Mouse (Mus musculus) heart, embryonic 13.5 days (tissue): Measurements from ENCODE around the gene Mapkapk2. TPM values are rescaled to one million over a fixed set of nuclear protein-coding genes. Genes with fewer than 3 reads are reported as not detected.
"Not testable (repeated sequence)": the region's sequence is repeated elsewhere in the genome, so short reads cannot be mapped to it uniquely, and the experiment has no call there.

Source experiments
- ATAC-seq: fragments of 200-750 bp; cut with Nextera tagmentation; 2 replicates; pipeline ENCODE4 v1.8.0; 2017; ENCODE audit warnings: moderate TSS enrichment; ENCODE audit not compliant: insufficient number of reproducible peaks, low FRiP score, low TSS enrichment; ENCODE audit errors: extremely low read depth
- H3K27ac ChIP-seq: fragments of 300-500 bp; sonication (generic); replicated peaks from 2 replicates; pipeline ENCODE4 v1.5.1; 2015; ENCODE audit warnings: moderate library complexity, mild to moderate bottlenecking, inconsistent platforms
- H3K27me3 ChIP-seq: fragments of 300-500 bp; sonication (generic); replicated peaks from 2 replicates; pipeline ENCODE4 v1.6.1; 2015; ENCODE audit warnings: mild to moderate bottlenecking, inconsistent platforms
- H3K36me3 ChIP-seq: fragments of 300-500 bp; sonication (generic); 2 replicates; pipeline ENCODE4 v1.6.1; 2015; ENCODE audit warnings: mild to moderate bottlenecking, inconsistent platforms
- H3K4me1 ChIP-seq: fragments of 300-500 bp; sonication (generic); 2 replicates; pipeline ENCODE4 v1.6.1; 2015; ENCODE audit warnings: inconsistent platforms
- H3K4me2 ChIP-seq: fragments of 300-500 bp; sonication (generic); 2 replicates; pipeline ENCODE4 v1.6.1; 2015; ENCODE audit warnings: inconsistent platforms, mild to moderate bottlenecking, moderate library complexity
- H3K4me3 ChIP-seq: fragments of 300-500 bp; sonication (generic); 2 replicates; pipeline ENCODE4 v1.5.1; 2015; ENCODE audit warnings: moderate library complexity, mild to moderate bottlenecking, inconsistent platforms
- H3K9ac ChIP-seq: fragments of 300-500 bp; sonication (generic); 2 replicates; pipeline ENCODE4 v1.6.1; 2015; ENCODE audit warnings: inconsistent platforms, mild to moderate bottlenecking, moderate library complexity
- H3K9me3 ChIP-seq: fragments of 300-500 bp; sonication (generic); 2 replicates; pipeline ENCODE4 v1.6.1; 2016; ENCODE audit warnings: inconsistent platforms
- WGBS: fragments of 180-500 bp; shearing (Covaris S2); methylation state at CpG from one replicate; pipeline ENCODE4 v1.1.7; 2015; ENCODE audit warnings: mixed read lengths; 5-methylcytosine and 5-hydroxymethylcytosine counted together
- polyA plus RNA-seq: library from polyadenylated mRNA; unstranded; fragments of >200 nt; fragmentation: Nextera tagmentation; extraction: Ambion mirVana; gene quantifications from 2 replicates; pipeline ENCODE4 v1.2.1, GENCODE M21; 2015

Mapkapk2 gene
- polyA plus RNA-seq, 1 experiment from 2014 or later: 62.0 TPM

DNA sequence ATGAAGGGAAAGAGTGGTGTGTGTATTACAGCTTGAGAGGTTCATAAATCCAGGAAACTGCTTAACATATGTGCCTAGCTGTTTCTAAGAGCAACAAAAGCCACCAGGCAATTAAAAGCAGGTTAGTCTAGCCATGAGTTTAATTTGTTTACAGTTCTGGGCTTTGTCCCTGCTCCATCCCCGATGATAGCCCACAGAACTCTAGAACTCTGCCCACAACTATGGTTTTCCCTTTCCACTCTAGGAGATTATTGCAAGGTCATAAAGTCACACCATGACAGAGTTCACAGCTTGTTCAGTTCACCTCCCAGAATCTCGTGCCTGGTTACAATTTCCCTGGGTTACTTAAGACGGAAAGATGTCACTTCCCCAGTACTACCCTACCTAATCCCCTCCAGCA, 66.4 kb downstream of the Mapkapk2 start:
- Histone ChIP-seq H3K4me2 (no peak overlapping the region), H3K27ac (no peak overlapping the region), H3K9me3 (no peaks in the 10 kb centered on the region), H3K36me3 (no peaks in the 10 kb centered on the region), H3K4me1 (peaks cover 7% of the 10 kb centered on the region; the same call in 1 of the 2 replicates), H3K9ac (no peak overlapping the region), H3K4me3 (no peak overlapping the region), H3K27me3 (no peaks in the 10 kb centered on the region)
- WGBS: 49% methylated on average over 3 of the region's 3 CpGs
- ATAC-seq: no peak

DNA sequence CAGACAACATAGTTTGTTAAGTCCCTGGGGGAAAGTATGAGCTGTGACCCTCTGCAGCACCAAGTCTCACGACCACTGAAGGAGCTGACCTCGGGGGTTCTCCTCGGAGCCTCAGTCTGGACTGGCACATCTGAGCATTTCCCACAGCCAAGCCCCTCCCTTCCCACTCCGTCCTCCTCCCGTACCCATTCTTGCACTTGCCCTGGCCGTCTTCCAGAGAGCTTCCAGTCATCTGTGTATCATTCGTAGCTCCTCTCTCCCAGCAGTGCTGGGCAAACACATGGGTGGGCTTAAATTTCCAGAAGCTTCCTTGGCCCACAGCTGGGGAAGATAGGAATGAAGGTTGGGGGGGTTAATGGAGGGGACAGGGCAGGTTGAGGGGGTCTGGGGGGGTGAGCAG, 67.4 kb downstream of the Mapkapk2 start:
- no peak for ATAC-seq
- Histone ChIP-seq H3K36me3 (no peaks in the 10 kb centered on the region), H3K4me2 (no peak overlapping the region), H3K4me3 (no peak overlapping the region), H3K9me3 (no peaks in the 10 kb centered on the region), H3K9ac (no peak overlapping the region), H3K4me1 (peaks cover 7% of the 10 kb centered on the region; the same call in 1 of the 2 replicates), H3K27ac (no peak overlapping the region), H3K27me3 (no peaks in the 10 kb centered on the region)
- 43% methylated on average over 7 of the region's 7 CpGs for WGBS

DNA sequence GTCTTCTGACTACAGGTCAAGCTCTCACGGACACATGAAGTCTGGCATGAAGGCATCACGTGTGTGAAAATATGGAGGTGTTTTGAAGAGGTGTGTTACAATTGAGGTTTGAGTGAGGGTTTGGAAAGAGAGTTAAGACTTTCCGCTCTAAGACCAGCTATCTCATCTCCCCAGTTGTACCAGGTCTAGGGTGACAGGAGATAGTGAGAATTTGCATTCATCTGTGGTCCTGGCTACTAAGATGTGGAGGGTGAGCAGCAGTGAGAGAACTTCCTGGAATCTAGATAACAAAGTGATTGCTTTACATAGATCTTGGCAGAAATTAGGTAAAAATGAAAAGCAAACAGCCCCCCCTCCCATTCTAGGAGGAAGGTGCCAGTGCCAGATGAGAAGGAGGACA, 68.4 kb downstream of the Mapkapk2 start:
- Histone ChIP-seq H3K36me3 (no peaks in the 10 kb centered on the region), H3K4me1 (peaks cover 7% of the 10 kb centered on the region; the same call in 1 of the 2 replicates), H3K27ac (no peak overlapping the region), H3K9ac (no peak overlapping the region), H3K27me3 (no peaks in the 10 kb centered on the region), H3K4me2 (no peak overlapping the region), H3K9me3 (no peaks in the 10 kb centered on the region), H3K4me3 (no peak overlapping the region)
- 72% methylated on average over 3 of the region's 3 CpGs for WGBS
- ATAC-seq: no peak

DNA sequence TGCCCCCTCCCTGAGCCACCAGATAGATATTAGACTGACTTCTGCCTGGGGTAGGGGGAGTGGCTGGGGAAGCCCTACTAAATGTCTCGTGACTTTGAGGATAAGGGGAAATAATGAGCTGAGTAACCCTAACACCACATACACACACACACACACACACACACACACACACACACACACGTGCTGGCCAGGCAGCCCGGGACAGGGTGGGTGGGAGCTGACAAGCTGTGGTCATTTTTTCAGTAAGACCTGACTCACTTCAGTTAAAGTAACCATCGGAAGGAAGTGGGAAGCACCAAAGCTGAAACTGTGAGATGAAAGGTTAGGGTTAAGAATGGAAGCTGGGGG, 71.8 kb downstream of the Mapkapk2 start:
- peaks cover 11% of the 10 kb centered on the region; the same call in 1 of the 2 replicates for H3K4me1 ChIP-seq
- H3K4me3 ChIP-seq: no peak overlapping the region
- H3K36me3 ChIP-seq: no peaks in the 10 kb centered on the region
- no peak overlapping the region for H3K9ac ChIP-seq
- WGBS: 62% methylated on average over 4 of the region's 4 CpGs
- no peak for ATAC-seq
- peaks cover 15% of the 10 kb centered on the region; the same call in 1 of the 2 replicates for H3K27me3 ChIP-seq
- no peak overlapping the region for H3K27ac ChIP-seq
- no peaks in the 10 kb centered on the region for H3K9me3 ChIP-seq
- no peak overlapping the region for H3K4me2 ChIP-seq

DNA sequence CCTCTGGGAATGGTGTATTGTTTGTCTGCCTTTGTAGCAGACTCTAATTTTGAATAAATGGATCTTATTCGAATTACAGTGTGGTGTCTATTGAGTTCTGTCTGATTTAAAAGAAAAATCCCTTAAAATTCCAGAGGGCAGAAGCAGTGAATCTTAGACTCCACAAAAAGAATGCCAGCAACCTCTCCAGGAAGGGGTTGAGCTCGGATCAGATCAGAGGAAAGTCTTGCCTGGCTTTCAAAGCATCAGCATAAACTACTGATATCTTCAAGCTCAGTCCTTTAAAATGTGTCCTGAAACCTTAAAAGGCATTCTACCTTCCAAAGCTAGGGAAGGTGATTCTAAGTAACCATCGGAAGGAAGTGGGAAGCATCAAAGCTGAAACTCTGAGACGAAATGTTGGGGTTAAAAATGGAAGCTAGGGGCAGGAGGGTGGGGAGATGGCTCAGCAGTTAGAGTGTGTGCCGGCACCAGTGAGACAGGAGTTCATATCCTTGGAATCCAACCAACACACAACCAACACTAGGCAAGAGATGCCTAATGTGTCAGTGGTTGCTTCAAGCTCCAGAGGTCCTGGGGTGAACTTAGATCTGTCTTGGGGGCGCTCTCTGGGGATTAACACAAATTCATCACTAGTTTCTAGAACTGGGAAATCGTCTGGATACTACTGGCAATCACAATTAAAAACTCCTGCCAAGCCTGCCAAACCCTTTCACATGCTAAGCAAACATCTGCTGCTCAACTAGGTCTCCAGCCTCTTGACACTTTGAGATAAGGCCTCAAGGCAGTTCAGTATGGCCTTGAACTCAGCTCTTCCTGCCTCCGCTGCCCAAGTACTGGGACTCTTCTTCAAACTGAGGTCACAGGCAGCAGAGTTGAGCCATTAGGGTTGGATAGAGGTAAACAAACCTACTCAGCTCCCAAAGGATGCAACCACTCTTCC, 72.5 kb downstream of the Mapkapk2 start:
- ATAC-seq: no peak

DNA sequence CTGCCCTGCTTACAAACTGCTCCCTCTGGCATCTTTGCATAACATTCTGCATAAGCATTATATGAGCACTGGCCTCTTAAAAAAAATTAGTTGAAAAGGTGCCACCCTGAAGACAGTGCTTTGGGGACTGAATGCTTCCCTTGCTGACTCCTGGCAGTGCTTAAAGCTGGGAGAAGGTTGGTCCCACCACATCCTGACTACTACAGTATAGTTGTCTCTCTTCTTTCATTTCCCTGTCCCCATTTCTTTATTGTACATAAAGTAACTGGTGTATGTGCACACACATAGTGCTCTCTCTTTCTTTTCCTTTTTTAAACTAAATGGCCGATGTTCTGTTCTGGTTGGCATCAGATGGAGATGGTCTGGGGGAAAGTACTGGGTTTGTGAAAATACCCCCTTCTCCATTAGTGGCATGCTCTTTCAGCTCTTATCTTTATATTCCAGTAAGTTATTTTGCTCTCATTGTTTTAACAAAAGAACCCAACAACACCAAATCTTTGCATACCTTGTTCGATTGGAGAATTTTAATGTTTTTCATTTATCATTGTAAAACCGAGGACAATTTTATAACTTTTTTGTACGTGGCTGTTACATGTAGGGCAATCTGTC, 74.3 kb downstream of the Mapkapk2 start:
- not testable (repeated sequence) for ATAC-seq, H3K9ac ChIP-seq, H3K36me3 ChIP-seq, H3K27ac ChIP-seq, H3K9me3 ChIP-seq, H3K4me3 ChIP-seq, H3K4me1 ChIP-seq, H3K4me2 ChIP-seq
- H3K27me3 ChIP-seq: peaks cover 28% of the 10 kb centered on the region
- 72% methylated on average over 4 of the region's 4 CpGs for WGBS

More for the DNA sequence above, 72.5 kb downstream of the Mapkapk2 start:
- no peaks in the 10 kb centered on the region for H3K9me3 ChIP-seq
- no peak overlapping the region for H3K9ac ChIP-seq
- H3K4me1 ChIP-seq: peaks cover 6% of the 10 kb centered on the region; the same call in 1 of the 2 replicates
- peaks cover 15% of the 10 kb centered on the region; the same call in 1 of the 2 replicates for H3K27me3 ChIP-seq
- no peak overlapping the region for H3K4me2 ChIP-seq
- WGBS: 63% methylated on average over 8 of the region's 8 CpGs
- H3K36me3 ChIP-seq: no peaks in the 10 kb centered on the region
- H3K27ac ChIP-seq: no peak overlapping the region
- no peak overlapping the region for H3K4me3 ChIP-seq

DNA sequence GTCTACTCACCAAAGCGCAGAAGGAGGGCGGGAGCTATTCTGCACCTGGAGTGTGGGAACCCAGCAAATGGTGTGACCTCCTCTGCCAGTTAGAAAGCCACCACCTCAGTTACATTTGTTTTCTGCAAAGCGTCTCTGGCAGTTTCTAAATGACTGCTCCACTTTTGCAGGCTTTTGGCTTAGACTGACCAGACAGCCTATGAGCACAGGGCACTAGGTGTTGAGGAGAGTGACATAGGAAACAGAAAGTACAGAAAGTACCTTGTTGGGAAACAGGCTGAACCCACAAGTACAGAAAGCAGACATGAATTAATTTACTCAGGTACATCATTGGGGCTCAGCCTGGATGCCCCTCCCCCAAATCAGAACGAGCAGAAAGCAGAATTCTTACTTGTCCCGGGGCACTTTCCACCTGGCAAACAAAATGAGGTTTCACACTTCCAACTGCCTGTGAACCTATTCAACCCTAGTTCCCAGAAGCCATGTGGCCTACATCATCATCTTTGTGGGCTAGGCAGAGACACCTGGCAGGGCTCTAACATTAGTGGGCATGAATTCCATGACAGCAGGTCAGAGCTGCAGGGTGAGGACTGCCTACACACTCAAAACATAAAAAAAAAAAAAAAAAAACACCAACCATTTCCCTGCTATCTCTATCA, 74.9 kb downstream of the Mapkapk2 start:
- H3K9me3 ChIP-seq: no peaks in the 10 kb centered on the region
- ATAC-seq: no peak
- H3K9ac ChIP-seq: no peak overlapping the region
- no peak overlapping the region for H3K4me3 ChIP-seq
- no peak overlapping the region for H3K4me2 ChIP-seq
- 49% methylated on average over 5 of the region's 5 CpGs for WGBS
- no peaks in the 10 kb centered on the region for H3K36me3 ChIP-seq
- peaks cover 28% of the 10 kb centered on the region for H3K27me3 ChIP-seq
- H3K27ac ChIP-seq: no peak overlapping the region
- H3K4me1 ChIP-seq: 0 out of 2 replicates have a peak, but pooled peaks cover 5% of the 10 kb centered on the region

DNA sequence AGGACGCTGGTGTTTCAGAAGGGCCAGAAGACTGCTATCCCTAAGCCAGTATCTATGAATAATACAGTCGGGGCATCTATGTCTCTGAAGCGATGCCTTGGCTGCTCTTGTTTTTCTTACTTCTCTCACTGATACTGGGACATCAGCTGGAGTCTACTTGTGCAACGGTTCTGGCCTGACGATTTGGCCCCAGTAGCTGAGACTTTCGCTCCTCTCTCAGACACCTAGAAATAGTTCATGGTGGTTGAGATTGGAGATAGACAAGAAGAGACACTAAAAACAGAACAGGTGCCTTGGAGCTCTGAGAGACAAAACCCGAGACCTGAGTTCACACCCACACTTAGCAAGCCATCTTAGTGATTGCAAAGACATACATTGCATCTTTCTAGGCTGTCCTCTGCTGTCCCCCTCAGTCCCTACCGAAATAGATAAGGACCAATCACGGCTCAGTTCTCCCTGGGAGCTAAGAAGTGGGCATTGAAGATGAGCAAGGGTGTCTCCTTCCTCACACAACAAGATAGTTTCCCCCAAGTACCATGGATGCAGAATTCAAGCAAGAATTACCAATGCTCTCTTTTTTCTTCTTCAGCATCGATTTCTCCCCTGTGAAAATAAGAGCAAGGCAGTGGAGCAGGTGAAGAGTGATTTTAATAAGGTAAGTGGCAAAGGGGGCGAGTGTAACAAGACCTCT, 75.6 kb downstream of the Mapkapk2 start:
- no peaks in the 10 kb centered on the region for H3K36me3 ChIP-seq
- no peak overlapping the region for H3K4me2 ChIP-seq
- 44% methylated on average over 11 of the region's 11 CpGs for whole genome bisulfite sequencing
- H3K4me1 ChIP-seq: 0 out of 2 replicates have a peak, but pooled peaks cover 5% of the 10 kb centered on the region
- H3K27me3 ChIP-seq: peaks cover 28% of the 10 kb centered on the region
- H3K9ac ChIP-seq: no peak overlapping the region
- no peak overlapping the region for H3K4me3 ChIP-seq
- no peak for ATAC-seq
- H3K27ac ChIP-seq: no peak overlapping the region
- H3K9me3 ChIP-seq: no peaks in the 10 kb centered on the region

DNA sequence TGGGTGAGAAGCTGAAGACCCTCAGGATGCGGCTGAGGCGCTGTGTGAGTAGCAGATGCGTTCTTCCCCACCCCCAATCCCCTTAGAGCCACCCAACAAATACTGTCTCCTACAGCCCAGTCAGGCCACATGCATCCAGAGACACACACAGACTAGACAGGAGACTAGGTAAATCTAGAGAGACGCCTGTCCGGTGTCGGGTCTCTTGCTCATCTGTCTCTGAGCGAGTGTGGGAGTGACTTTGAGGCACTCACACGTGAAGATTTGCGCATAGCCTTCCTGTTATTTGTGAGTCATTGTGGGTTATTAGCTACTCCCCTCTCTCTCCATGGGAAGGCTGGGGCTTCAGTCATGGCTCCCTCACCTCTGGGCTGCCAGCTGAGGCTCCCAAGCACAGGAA, 76.2 kb downstream of the Mapkapk2 start:
- no peak for ATAC-seq
- H3K4me2 ChIP-seq: no peak overlapping the region
- WGBS: 61% methylated on average over 9 of the region's 9 CpGs
- H3K4me3 ChIP-seq: no peak overlapping the region
- H3K27me3 ChIP-seq: peaks cover 28% of the 10 kb centered on the region
- H3K9ac ChIP-seq: no peak overlapping the region
- H3K36me3 ChIP-seq: no peaks in the 10 kb centered on the region
- H3K9me3 ChIP-seq: no peaks in the 10 kb centered on the region
- H3K4me1 ChIP-seq: 0 out of 2 replicates have a peak, but pooled peaks cover 5% of the 10 kb centered on the region
- no peak overlapping the region for H3K27ac ChIP-seq

DNA sequence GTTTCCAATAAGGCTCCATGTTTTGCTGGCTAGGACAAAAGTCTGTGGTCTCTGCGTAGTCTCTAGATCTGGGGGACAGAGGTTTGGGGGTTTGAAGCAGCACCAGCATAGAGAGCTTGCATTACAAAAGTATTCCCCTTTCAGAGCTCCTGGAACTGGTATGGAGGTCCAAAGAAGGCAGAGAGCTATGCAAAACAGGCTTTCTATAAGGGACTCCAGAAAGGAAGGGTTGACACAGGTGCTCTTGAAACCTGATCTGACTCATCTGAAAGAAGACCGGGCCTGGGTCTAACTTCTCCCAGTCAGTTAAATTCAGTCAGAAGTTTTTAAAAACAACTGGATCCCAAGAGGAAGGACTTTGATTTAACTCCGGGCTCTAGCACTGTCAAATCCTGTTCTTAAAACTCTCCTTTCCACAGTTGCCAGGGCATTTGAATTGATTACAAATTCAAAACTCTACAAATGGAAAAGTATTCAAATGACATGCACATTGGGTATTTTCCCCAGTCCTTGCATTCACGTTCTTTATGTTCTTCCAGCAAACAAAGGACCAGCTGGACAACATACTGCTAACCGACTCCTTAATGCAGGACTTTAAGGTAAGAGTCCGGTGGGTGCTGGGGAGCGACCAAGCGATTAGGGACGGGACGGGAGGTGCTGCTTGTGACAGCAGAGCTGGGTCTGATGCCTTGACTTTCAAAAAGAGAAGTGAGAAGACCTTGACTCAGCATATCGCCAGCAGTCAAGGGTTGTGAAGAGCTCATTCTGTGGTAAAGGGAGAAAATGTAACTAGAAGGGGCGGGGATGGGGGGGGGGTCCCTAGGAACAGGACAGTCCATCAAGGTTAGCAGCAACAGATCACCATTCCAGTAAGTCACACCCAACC, 77.0 kb downstream of the Mapkapk2 start:
- WGBS: 56% methylated on average over 12 of the region's 12 CpGs
- no peak overlapping the region for H3K4me3 ChIP-seq
- no peaks in the 10 kb centered on the region for H3K36me3 ChIP-seq
- H3K9ac ChIP-seq: no peak overlapping the region
- 0 out of 2 replicates have a peak, but pooled peaks cover 5% of the 10 kb centered on the region for H3K4me1 ChIP-seq
- H3K27me3 ChIP-seq: peaks cover 28% of the 10 kb centered on the region
- H3K27ac ChIP-seq: no peak overlapping the region
- H3K4me2 ChIP-seq: no peak overlapping the region
- no peaks in the 10 kb centered on the region for H3K9me3 ChIP-seq
- no peak for ATAC-seq
